Mouse (Mus musculus): Measurements from ENCODE around the gene Asic4. TPM values are rescaled to one million over a fixed set of nuclear protein-coding genes. Genes with fewer than 3 reads are reported as not detected.
A peak's percentile ranks its signal among the peaks of the same experiment; 100 is the strongest.

The Asic4 gene
- polyA plus RNA-seq, 1 experiment from 2014 or later: 2.9 TPM

GRCm38 (mm10) chr1:75505956-75506831 is 56.0 kb downstream of the Asic4 start, which contains the start of gene Obsl1:
Gene Obsl1, minus strand, starts transcription at chr1:75506452.
- Histone ChIP-seq H3K4me3 (ENCODE audit: low read depth, low read length) (peak within 1 kb of the TSS; percentile 87), H3K4me1 (ENCODE audit: control insufficient read depth, insufficient read depth, low read length) (0 out of 2 replicates have a peak, but pooled peaks cover 3% of the 10 kb centered on the region), H3K9me3 (ENCODE audit: control insufficient read depth, low read length) (no peaks in the 10 kb centered on the region), H3K36me3 (ENCODE audit: control insufficient read depth, insufficient read depth, low read length) (peaks cover 3% of the 10 kb centered on the region; the same call in 1 of the 2 replicates), H3K27ac (ENCODE audit: low read depth, low read length) (peak within 1 kb of the TSS; percentile 83), H3K27me3 (ENCODE audit: control insufficient read depth, insufficient read depth, low read length) (peaks cover 2% of the 10 kb centered on the region; the same call in 1 of the 2 replicates), H3K9ac (ENCODE audit: low read length) (peak within 1 kb of the TSS; percentile 93), H3K4me2 (ENCODE audit: low read depth) (peak within 1 kb of the TSS; percentile 96)
- 2% methylated on average over 58 of the region's 65 CpGs for WGBS
- DNase-seq (ENCODE audit: low spot score): peak; percentile 81
- peak; percentile 76 for ATAC-seq (ENCODE audit: insufficient read depth, low FRiP score, low TSS enrichment)

- H3K9me3 ChIP-seq (ENCODE audit: control insufficient read depth, low read length): no peaks in the 10 kb centered on the region
- 0 out of 2 replicates have a peak, but pooled peaks cover 3% of the 10 kb centered on the region for H3K4me1 ChIP-seq (ENCODE audit: control insufficient read depth, insufficient read depth, low read length)
- peak within 1 kb of the TSS; percentile 83 for H3K27ac ChIP-seq (ENCODE audit: low read depth, low read length)
- H3K4me2 ChIP-seq (ENCODE audit: low read depth): peak within 1 kb of the TSS; percentile 96
- H3K4me3 ChIP-seq (ENCODE audit: low read depth, low read length): peak within 1 kb of the TSS; percentile 87
- no peak for DNase-seq (ENCODE audit: low spot score)
- WGBS: 80% methylated on average over 10 of the region's 10 CpGs
- peak within 1 kb of the TSS; percentile 93 for H3K9ac ChIP-seq (ENCODE audit: low read length)
- H3K27me3 ChIP-seq (ENCODE audit: control insufficient read depth, insufficient read depth, low read length): peaks cover 2% of the 10 kb centered on the region; the same call in 1 of the 2 replicates
- ATAC-seq (ENCODE audit: insufficient read depth, low FRiP score, low TSS enrichment): no peak
- peaks cover 3% of the 10 kb centered on the region; the same call in 1 of the 2 replicates for H3K36me3 ChIP-seq (ENCODE audit: control insufficient read depth, insufficient read depth, low read length)
Measured at GRCm38 (mm10) chr1:75507006-75507405, 56.8 kb downstream of the Asic4 start, which contains the start of gene Inha. Gene Inha, plus strand, starts transcription at chr1:75507077.

GRCm38 (mm10) chr1:75509586-75509985 is 59.4 kb downstream of the Asic4 start:
- no peak overlapping the region for H3K4me2 ChIP-seq (ENCODE audit: low read depth)
- no peak overlapping the region for H3K4me3 ChIP-seq (ENCODE audit: low read depth, low read length)
- 0 out of 2 replicates have a peak, but pooled peaks cover 2% of the 10 kb centered on the region for H3K27me3 ChIP-seq (ENCODE audit: control insufficient read depth, insufficient read depth, low read length)
- 42% methylated on average over 20 of the region's 20 CpGs for WGBS
- no peaks in the 10 kb centered on the region for H3K9me3 ChIP-seq (ENCODE audit: control insufficient read depth, low read length)
- no peak overlapping the region for H3K9ac ChIP-seq (ENCODE audit: low read length)
- H3K4me1 ChIP-seq (ENCODE audit: control insufficient read depth, insufficient read depth, low read length): 0 out of 2 replicates have a peak, but pooled peaks cover 3% of the 10 kb centered on the region
- H3K27ac ChIP-seq (ENCODE audit: low read depth, low read length): no peak overlapping the region
- DNase-seq (ENCODE audit: low spot score) (no peak), ATAC-seq (ENCODE audit: insufficient read depth, low FRiP score, low TSS enrichment) (no peak)
- no peaks in the 10 kb centered on the region for H3K36me3 ChIP-seq (ENCODE audit: control insufficient read depth, insufficient read depth, low read length)

GRCm38 (mm10) chr1:75510154-75510553 is 59.9 kb downstream of the Asic4 start:
- Histone ChIP-seq H3K27me3 (ENCODE audit: control insufficient read depth, insufficient read depth, low read length) (0 out of 2 replicates have a peak, but pooled peaks cover 2% of the 10 kb centered on the region), H3K4me1 (ENCODE audit: control insufficient read depth, insufficient read depth, low read length) (0 out of 2 replicates have a peak, but pooled peaks cover 3% of the 10 kb centered on the region), H3K27ac (ENCODE audit: low read depth, low read length) (no peak overlapping the region), H3K9me3 (ENCODE audit: control insufficient read depth, low read length) (no peaks in the 10 kb centered on the region), H3K36me3 (ENCODE audit: control insufficient read depth, insufficient read depth, low read length) (no peaks in the 10 kb centered on the region), H3K4me2 (ENCODE audit: low read depth) (no peak overlapping the region), H3K4me3 (ENCODE audit: low read depth, low read length) (no peak overlapping the region), H3K9ac (ENCODE audit: low read length) (no peak overlapping the region)
- WGBS: 81% methylated on average over 5 of the region's 5 CpGs
- no peak for DNase-seq (ENCODE audit: low spot score)
- no peak for ATAC-seq (ENCODE audit: insufficient read depth, low FRiP score, low TSS enrichment)

- Histone ChIP-seq H3K36me3 (ENCODE audit: control insufficient read depth, insufficient read depth, low read length) (no peaks in the 10 kb centered on the region), H3K27ac (ENCODE audit: low read depth, low read length) (no peak overlapping the region), H3K4me2 (ENCODE audit: low read depth) (no peak overlapping the region), H3K4me1 (ENCODE audit: control insufficient read depth, insufficient read depth, low read length) (0 out of 2 replicates have a peak, but pooled peaks cover 3% of the 10 kb centered on the region), H3K9me3 (ENCODE audit: control insufficient read depth, low read length) (no peaks in the 10 kb centered on the region), H3K9ac (ENCODE audit: low read length) (no peak overlapping the region), H3K27me3 (ENCODE audit: control insufficient read depth, insufficient read depth, low read length) (no peaks in the 10 kb centered on the region), H3K4me3 (ENCODE audit: low read depth, low read length) (no peak overlapping the region)
- no peak for ATAC-seq (ENCODE audit: insufficient read depth, low FRiP score, low TSS enrichment)
- 68% methylated on average over 4 of the region's 4 CpGs for WGBS
- no peak for DNase-seq (ENCODE audit: low spot score)
Measured at GRCm38 (mm10) chr1:75511437-75512210, 61.4 kb downstream of the Asic4 start.

GRCm38 (mm10) chr1:75512550-75512949 is 62.3 kb downstream of the Asic4 start:
- ATAC-seq (ENCODE audit: insufficient read depth, low FRiP score, low TSS enrichment): no peak
- Histone ChIP-seq H3K9me3 (ENCODE audit: control insufficient read depth, low read length) (no peaks in the 10 kb centered on the region), H3K9ac (ENCODE audit: low read length) (no peak overlapping the region), H3K4me3 (ENCODE audit: low read depth, low read length) (no peak overlapping the region), H3K27me3 (ENCODE audit: control insufficient read depth, insufficient read depth, low read length) (no peaks in the 10 kb centered on the region), H3K36me3 (ENCODE audit: control insufficient read depth, insufficient read depth, low read length) (no peaks in the 10 kb centered on the region), H3K27ac (ENCODE audit: low read depth, low read length) (no peak overlapping the region), H3K4me1 (ENCODE audit: control insufficient read depth, insufficient read depth, low read length) (no peaks in the 10 kb centered on the region), H3K4me2 (ENCODE audit: low read depth) (no peak overlapping the region)
- WGBS: 95% methylated on average over 3 of the region's 3 CpGs
- DNase-seq (ENCODE audit: low spot score): no peak

- no peak overlapping the region for H3K9ac ChIP-seq (ENCODE audit: low read length)
- no peaks in the 10 kb centered on the region for H3K9me3 ChIP-seq (ENCODE audit: control insufficient read depth, low read length)
- no peaks in the 10 kb centered on the region for H3K27me3 ChIP-seq (ENCODE audit: control insufficient read depth, insufficient read depth, low read length)
- H3K4me2 ChIP-seq (ENCODE audit: low read depth): no peak overlapping the region
- DNase-seq (ENCODE audit: low spot score) (no peak), ATAC-seq (ENCODE audit: insufficient read depth, low FRiP score, low TSS enrichment) (no peak)
- H3K36me3 ChIP-seq (ENCODE audit: control insufficient read depth, insufficient read depth, low read length): no peaks in the 10 kb centered on the region
- no peaks in the 10 kb centered on the region for H3K4me1 ChIP-seq (ENCODE audit: control insufficient read depth, insufficient read depth, low read length)
- H3K4me3 ChIP-seq (ENCODE audit: low read depth, low read length): no peak overlapping the region
- H3K27ac ChIP-seq (ENCODE audit: low read depth, low read length): no peak overlapping the region
- WGBS: 84% methylated on average over 15 of the region's 15 CpGs
Measured at GRCm38 (mm10) chr1:75516703-75517380, 66.6 kb downstream of the Asic4 start.

- no peak for ATAC-seq (ENCODE audit: insufficient read depth, low FRiP score, low TSS enrichment)
- no peaks in the 10 kb centered on the region for H3K27me3 ChIP-seq (ENCODE audit: control insufficient read depth, insufficient read depth, low read length)
- no peaks in the 10 kb centered on the region for H3K9me3 ChIP-seq (ENCODE audit: control insufficient read depth, low read length)
- H3K4me2 ChIP-seq (ENCODE audit: low read depth): no peak overlapping the region
- no peaks in the 10 kb centered on the region for H3K4me1 ChIP-seq (ENCODE audit: control insufficient read depth, insufficient read depth, low read length)
- H3K9ac ChIP-seq (ENCODE audit: low read length): no peak overlapping the region
- H3K36me3 ChIP-seq (ENCODE audit: control insufficient read depth, insufficient read depth, low read length): no peaks in the 10 kb centered on the region
- no peak overlapping the region for H3K27ac ChIP-seq (ENCODE audit: low read depth, low read length)
- 75% methylated on average over 3 of the region's 4 CpGs for WGBS
- no peak for DNase-seq (ENCODE audit: low spot score)
- H3K4me3 ChIP-seq (ENCODE audit: low read depth, low read length): no peak overlapping the region
Measured at GRCm38 (mm10) chr1:75517984-75518383, 67.7 kb downstream of the Asic4 start.
